Mouse (Mus musculus): ENCODE results near the gene Dpagt1.

Dpagt1 gene

DNA sequence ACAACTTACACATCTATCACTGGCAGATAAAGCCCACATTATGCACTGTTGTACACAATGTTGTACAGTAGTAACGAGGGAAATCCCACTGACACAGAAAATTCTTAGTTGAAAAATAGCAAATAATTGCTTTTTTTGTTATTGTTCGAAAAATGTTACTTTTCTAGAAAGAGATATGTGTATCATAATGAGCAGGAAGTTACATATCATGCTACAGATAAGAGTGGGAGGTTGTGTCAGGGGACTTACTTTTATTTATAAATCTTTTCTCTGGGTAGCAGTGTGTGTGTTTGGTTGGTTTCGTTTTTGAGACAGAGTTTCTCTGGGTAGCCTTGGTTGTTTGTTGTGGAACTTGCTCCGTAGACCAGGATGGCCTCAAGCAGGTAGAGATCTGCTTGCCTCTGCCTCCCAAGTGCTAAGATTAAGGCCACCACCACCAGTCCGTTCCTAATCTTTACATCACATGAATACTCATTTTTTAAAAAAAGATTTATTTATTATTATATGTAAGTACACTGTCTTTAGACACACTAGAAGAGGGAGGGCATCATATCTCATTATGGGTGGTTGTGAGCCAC, 52.4 kb downstream of the Dpagt1 start:
- DNase-seq (ENCODE audit: low spot score in 2 of 2) = no peak

DNA sequence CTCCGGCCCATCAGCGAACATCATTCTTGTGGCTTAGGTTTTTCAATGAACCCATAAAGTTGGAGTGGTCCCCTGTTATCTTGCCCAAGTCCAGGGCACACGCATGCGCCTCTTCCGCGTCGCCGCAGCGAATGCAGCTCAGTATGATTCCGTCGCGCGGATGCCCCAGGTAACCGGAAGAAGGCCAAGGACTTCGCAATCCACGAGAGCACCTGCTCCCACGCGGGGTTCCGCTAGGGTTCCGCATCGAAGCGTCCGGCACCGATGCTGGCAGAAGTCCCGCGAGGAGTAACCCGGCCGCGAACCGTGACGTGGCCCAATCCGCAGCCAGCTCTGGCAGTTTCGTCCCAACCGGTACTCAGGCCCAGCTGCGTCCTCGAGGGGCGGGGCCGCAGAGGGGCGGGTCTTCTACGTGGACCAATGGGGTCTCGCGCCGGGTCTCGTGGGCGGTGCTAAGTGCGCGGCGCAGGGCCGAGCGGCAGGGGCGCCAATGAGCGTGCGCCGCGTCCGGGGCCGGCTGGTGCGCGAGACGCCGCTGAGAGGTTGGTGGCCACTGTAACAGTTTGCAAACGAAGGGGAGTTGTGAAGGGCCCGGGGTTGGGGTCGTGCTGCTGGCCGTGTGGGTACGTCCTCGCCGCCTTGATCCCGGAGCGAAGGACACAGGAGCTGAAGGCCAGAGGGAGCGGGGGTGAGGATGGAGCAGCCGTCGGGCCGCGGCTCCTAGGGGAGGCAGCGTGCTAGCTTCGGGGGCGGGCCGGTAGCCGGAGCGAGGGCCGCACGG, 53.4 kb downstream of the Dpagt1 start, which contains the start of gene Hyou1:
Gene Hyou1 (plus strand): TSS at position 437 of the 781 bp plus-strand sequence.
- DNase-seq (ENCODE audit: low spot score in 2 of 2) = peak; percentile 98 to 99

GRCm38 (mm10) chr9:44379862-44380261, 54.0 kb downstream of the Dpagt1 start:
- no peak for DNase-seq (ENCODE audit: low spot score in 2 of 2)

Measured in thymus, postnatal 10 days (tissue).